Mouse (Mus musculus) intestine, embryonic 15.5 days (tissue): Measurements from ENCODE around the gene Emid1. TPM values are rescaled to one million over a fixed set of nuclear protein-coding genes. Genes with fewer than 3 reads are reported as not detected.
A peak's percentile ranks its signal among the peaks of the same experiment; 100 is the strongest.

ENCODE experiments used
- ATAC-seq: fragments of 200-750 bp; cut with Nextera tagmentation; 2 replicates; pipeline ENCODE4 v1.8.0; 2017; ENCODE audit warnings: moderate TSS enrichment, moderate library complexity
- H3K27ac ChIP-seq: fragments of 300-500 bp; sonication (generic); 2 replicates; pipeline ENCODE4 v1.5.1; 2015; ENCODE audit warnings: mild to moderate bottlenecking, inconsistent platforms
- H3K27me3 ChIP-seq: fragments of 300-500 bp; sonication (generic); replicated peaks from 2 replicates; pipeline ENCODE4 v1.6.1; 2015; ENCODE audit warnings: inconsistent platforms
- H3K36me3 ChIP-seq: fragments of 300-500 bp; sonication (generic); 2 replicates; pipeline ENCODE4 v1.6.1; 2015; ENCODE audit warnings: inconsistent platforms
- H3K4me1 ChIP-seq: fragments of 300-500 bp; sonication (generic); replicated peaks from 2 replicates; pipeline ENCODE4 v1.6.1; 2015; ENCODE audit warnings: inconsistent platforms
- H3K4me2 ChIP-seq: fragments of 300-500 bp; sonication (generic); replicated peaks from 2 replicates; pipeline ENCODE4 v1.6.1; 2015; ENCODE audit warnings: mild to moderate bottlenecking, inconsistent platforms
- H3K4me3 ChIP-seq: fragments of 300-500 bp; sonication (generic); replicated peaks from 2 replicates; pipeline ENCODE4 v1.5.1; 2015; ENCODE audit warnings: inconsistent platforms
- H3K9ac ChIP-seq: fragments of 300-500 bp; sonication (generic); 2 replicates; pipeline ENCODE4 v1.6.1; 2015; ENCODE audit warnings: inconsistent platforms
- H3K9me3 ChIP-seq: fragments of 300-500 bp; sonication (generic); 2 replicates; pipeline ENCODE4 v1.6.1; 2016; ENCODE audit warnings: inconsistent platforms
- WGBS: fragments of 180-500 bp; shearing (Covaris S2); methylation state at CpG from one replicate; pipeline ENCODE4 v1.1.7; 2015; 5-methylcytosine and 5-hydroxymethylcytosine counted together
- polyA plus RNA-seq: library from polyadenylated mRNA; unstranded; fragments of >200 nt; fragmentation: Nextera tagmentation; extraction: Ambion mirVana; gene quantifications from 2 replicates; pipeline ENCODE4 v1.2.1, GENCODE M21; 2015

Emid1 gene
- polyA plus RNA-seq, 1 experiment from 2014 or later: 94.4 TPM

DNA sequence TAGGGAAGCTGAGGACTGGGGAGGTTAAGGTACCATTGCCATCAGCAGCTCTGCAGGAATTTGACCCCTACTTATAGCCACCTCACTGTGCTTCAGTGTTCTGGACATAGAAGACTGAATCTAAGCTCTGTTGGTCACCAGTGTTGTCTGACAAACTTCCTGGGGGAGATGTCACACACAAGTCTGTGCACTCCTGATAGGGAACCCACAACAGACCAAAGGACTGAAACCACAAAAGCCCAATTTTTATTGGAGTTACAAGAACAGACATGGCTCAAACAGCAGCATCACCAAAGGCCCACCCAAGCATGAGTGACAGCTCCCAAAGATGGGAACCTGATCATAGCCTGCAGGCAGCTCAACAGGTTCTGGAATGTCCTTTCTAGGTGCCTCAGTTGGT is 85.0 kb downstream of the Emid1 start:
- no peaks in the 10 kb centered on the region for H3K9me3 ChIP-seq
- H3K4me1 ChIP-seq: peaks cover 23% of the 10 kb centered on the region
- no peak overlapping the region for H3K27ac ChIP-seq
- ATAC-seq: no peak
- H3K36me3 ChIP-seq: peaks cover 28% of the 10 kb centered on the region
- H3K4me2 ChIP-seq: no peak overlapping the region
- H3K9ac ChIP-seq: no peak overlapping the region
- no peak overlapping the region for H3K4me3 ChIP-seq
- H3K27me3 ChIP-seq: peaks cover 5% of the 10 kb centered on the region; the same call in 1 of the 2 replicates

DNA sequence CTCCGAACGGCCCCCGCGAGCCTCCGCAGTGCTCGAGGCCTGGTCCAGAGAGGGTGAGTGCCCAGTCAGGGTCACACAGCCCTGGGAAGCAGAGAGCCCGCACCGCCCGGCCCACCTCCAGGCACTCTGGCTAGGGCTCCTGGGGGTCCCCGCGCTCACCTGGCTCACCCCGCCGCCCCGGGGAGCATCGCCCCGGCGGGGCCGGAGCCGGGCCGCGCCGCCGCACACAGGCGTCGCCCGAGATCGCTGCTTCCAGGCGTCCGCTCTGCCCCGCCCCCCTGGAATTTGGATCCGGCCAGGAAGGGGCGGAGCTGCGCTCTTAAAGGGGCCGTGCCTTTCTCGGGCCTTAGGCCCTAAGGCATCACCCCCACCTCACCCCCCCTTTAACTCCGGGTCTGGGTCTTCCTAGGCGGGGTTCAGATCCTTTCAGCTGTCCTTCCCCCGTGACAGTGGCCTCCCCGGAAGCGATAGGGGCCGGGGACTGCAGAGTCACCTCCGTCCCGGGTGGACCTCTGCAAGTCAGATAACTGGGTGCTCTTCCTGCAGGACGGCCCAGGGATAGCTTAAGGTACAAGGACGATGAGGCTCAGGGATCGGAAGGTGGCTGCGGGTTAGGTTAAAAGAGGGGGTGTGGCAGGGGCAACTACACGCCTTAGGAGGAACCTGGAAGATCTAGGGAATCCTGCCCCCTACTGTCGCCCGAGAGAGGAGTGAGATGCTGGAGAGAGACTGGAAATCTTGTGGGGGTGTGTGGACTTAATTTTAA is 86.8 kb downstream of the Emid1 start, which contains the start of gene Gas2l1:
TSS of gene Gas2l1 (minus strand) at position 272 of the 766 bp plus-strand sequence.
- ATAC-seq: peak; percentile 86
- H3K9ac ChIP-seq: peak within 1 kb of the TSS; percentile 82
- under 1% methylated on average over 50 of the region's 50 CpGs for WGBS
- H3K4me2 ChIP-seq: peak within 1 kb of the TSS; percentile 95
- H3K27me3 ChIP-seq: peaks cover 21% of the 10 kb centered on the region
- H3K4me1 ChIP-seq: peaks cover 36% of the 10 kb centered on the region
- peak within 1 kb of the TSS; percentile 76 for H3K4me3 ChIP-seq
- no peaks in the 10 kb centered on the region for H3K9me3 ChIP-seq
- peaks cover 18% of the 10 kb centered on the region for H3K36me3 ChIP-seq
- H3K27ac ChIP-seq: peak within 1 kb of the TSS; percentile 74

DNA sequence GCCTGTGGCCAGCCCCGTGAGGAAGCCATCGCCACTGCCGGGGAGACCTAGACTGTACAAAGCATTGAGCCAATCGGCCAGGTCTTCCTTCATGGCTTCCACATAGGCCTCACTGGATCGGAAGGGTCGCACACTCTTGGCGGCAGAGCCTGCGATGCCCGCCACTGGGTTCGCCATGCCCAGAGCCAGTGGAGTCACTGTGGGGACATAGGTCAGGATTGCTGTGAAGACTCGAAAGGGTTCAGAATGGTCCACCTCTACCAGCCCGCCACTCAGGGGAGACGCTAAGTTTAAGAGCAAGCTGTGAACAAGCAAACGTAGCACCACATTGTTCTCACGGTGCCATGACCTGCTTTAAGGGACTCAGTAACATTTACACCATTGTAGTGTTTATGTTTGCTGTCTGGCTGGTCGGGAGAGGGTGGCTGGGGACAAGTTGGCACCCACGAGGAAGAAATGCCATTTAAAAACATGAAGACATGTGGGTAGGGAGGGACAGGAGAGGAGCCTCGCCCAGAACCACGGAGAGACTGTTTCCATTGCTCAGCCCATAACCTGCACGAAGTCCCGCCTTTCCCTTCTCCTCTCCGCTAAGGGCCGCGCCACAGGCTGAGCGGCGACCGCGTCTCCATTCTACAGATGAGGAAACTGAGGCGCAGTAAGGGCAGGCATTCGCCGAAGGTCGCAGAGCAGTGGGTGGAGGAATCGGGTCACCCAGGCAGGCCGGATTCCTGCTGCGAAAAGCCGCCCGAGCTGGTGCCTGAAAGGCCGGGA is 87.6 kb downstream of the Emid1 start:
- Histone ChIP-seq H3K9ac (peak overlapping the region; percentile 82), H3K4me3 (peak overlapping the region; percentile 76), H3K4me1 (peaks cover 36% of the 10 kb centered on the region), H3K4me2 (peak overlapping the region; percentile 95), H3K9me3 (no peaks in the 10 kb centered on the region), H3K27ac (0 out of 2 replicates have a peak overlapping the region, but pooled peaks have one; percentile 14), H3K27me3 (peaks cover 28% of the 10 kb centered on the region), H3K36me3 (peaks cover 17% of the 10 kb centered on the region)
- 19% methylated on average over 38 of the region's 38 CpGs for WGBS
- ATAC-seq: no peak

DNA sequence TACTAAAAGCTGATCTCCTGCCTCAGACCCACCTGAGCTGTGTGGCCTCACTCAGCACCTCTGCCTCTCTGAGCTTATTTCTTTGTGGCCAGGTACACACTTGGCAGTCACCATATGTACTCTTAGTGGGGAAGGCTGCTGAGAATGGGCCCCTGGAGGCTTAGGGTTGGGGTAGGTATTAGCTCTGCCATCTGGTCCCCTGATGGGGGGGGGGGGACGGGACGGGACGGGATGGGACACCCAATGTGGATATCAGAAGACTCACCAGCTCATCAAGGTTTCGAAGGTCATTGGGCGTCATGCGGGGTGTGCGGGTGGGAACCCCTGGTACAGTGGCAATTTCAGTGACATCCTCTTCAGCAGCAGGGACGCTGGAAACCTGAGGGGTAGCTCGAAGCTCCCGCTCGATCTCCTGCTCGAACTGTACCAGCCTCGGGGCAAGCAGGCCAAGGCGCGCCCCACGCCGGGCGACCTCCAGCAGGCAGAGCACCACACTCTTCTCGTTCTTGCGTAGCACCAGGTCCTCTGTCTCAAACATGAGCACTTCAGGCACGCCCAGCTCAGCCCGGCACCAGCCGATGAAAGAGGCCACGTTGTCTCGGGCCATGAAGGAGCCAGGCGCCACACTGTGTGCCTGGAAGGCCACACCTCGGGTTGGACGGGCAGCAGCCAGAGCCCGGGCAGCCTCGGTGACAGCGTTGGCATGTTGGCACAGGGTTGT is 88.3 kb downstream of the Emid1 start:
- peaks cover 9% of the 10 kb centered on the region for H3K36me3 ChIP-seq
- H3K9ac ChIP-seq: peak overlapping the region; percentile 82; the same call in 1 of the 2 replicates
- peak overlapping the region; percentile 76 for H3K4me3 ChIP-seq
- 62% methylated on average over 31 of the region's 31 CpGs for WGBS
- H3K27ac ChIP-seq: no peak overlapping the region
- peaks cover 41% of the 10 kb centered on the region for H3K4me1 ChIP-seq
- no peaks in the 10 kb centered on the region for H3K9me3 ChIP-seq
- peak overlapping the region; percentile 95 for H3K4me2 ChIP-seq
- H3K27me3 ChIP-seq: peaks cover 36% of the 10 kb centered on the region
- ATAC-seq: no peak

DNA sequence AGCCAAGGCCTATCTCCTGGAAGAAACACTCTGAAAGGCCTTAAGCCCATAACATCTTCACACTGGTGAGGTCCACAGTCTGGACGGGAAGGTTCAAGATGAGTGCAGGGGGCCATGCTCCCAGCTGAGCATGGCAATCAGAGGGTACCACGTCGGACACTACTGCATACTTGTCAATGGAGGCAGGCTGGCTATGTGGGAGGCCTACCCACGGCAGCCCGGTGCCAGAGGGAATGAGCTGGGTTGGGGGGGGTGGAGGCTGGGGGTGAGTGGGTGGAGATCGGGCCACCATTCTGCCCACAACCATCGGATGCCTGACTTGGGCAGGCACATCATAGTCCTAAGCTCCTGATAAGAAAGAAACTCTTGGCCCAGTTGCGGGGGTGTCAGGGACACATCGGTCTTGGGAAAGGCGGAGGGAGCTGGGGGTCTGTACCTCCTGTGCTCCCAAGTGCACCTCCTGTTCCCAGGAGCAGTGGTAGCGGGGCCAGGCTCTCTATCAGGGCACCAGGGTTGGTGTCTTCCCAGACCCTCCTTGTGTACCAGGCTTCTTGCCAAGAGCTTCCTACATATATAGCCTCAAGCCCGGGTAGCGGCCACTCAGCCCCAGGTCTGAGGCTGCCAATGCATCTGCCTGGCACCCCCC is 89.1 kb downstream of the Emid1 start:
- Histone ChIP-seq H3K9ac (no peak overlapping the region), H3K36me3 (peaks cover 2% of the 10 kb centered on the region; the same call in 1 of the 2 replicates), H3K4me2 (peak overlapping the region; percentile 95; the same call in 1 of the 2 replicates), H3K27ac (no peak overlapping the region), H3K27me3 (peaks cover 41% of the 10 kb centered on the region), H3K4me3 (no peak overlapping the region), H3K9me3 (no peaks in the 10 kb centered on the region), H3K4me1 (peaks cover 46% of the 10 kb centered on the region)
- whole genome bisulfite sequencing: 74% methylated on average over 13 of the region's 13 CpGs
- ATAC-seq: no peak

DNA sequence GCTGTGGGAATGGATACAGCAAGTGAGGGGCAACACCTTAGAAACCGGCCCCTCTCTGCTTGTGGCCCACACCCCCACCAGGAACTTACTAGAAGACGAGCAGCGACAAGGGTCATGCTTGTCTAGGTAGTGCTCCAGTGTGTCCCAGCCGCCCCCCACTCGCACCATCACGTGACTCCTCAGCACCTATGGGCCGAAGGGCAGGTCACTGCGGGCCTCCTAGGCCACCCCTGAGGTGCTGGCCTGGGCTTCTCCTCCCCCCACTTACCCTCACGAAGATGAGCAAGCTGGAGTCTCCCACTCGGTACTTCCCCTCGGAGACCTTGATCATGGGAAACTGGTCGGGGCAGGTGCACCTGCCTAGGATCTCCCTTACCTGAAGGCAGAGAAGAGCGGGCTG is 89.7 kb downstream of the Emid1 start:
- Histone ChIP-seq H3K4me3 (peak overlapping the region; percentile 38), H3K27ac (0 out of 2 replicates have a peak overlapping the region, but pooled peaks have one; percentile 22), H3K4me2 (peak overlapping the region; percentile 88), H3K4me1 (peaks cover 51% of the 10 kb centered on the region), H3K9ac (peak overlapping the region; percentile 24; the same call in 1 of the 2 replicates), H3K36me3 (no peaks in the 10 kb centered on the region), H3K9me3 (no peaks in the 10 kb centered on the region), H3K27me3 (peaks cover 48% of the 10 kb centered on the region)
- no peak; the same call in 1 of the 2 replicates for ATAC-seq
- WGBS: 30% methylated on average over 13 of the region's 13 CpGs

DNA sequence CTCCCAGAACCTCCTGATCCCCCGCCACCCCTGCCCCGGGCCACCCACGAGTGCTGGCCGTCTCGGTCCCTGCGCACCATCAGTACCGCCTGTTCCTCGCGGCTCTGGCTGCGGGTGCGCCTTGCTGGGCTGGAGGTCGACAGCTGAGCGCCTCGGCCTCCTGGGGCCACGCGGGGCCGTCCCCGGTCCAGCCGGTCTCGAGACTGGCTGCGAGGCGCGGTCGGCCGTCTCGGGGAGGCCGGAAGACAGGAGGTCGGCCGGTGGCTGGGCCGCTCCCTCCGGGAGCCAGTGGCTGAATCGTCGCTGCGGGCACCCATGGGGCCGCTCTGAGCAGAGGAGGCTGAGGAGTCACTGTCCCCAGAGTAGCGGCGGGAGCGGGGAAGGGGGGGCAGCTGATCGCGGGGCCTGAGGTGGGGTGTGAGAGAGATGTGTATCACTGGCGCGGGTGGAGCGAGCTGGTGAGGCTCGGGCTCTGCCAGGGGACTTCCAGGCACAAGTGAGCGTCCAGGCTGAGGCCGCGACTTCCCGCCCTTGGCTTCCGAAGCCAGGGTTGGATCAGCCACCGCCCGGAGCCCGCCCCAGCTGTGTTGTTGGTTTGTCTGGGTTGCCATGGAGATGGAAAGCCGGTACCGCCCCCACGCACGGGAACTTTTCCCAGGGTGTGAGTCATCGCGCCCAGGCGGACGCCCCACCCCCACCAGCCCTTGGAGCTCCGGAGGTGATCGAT is 90.5 kb downstream of the Emid1 start:
- H3K4me1 ChIP-seq: peaks cover 51% of the 10 kb centered on the region
- peaks cover 55% of the 10 kb centered on the region for H3K27me3 ChIP-seq
- no peaks in the 10 kb centered on the region for H3K9me3 ChIP-seq
- H3K36me3 ChIP-seq: no peaks in the 10 kb centered on the region
- H3K4me2 ChIP-seq: peak overlapping the region; percentile 88
- 0 out of 2 replicates have a peak overlapping the region, but pooled peaks have one; percentile 14 for H3K27ac ChIP-seq
- peak; percentile 75 for ATAC-seq
- peak overlapping the region; percentile 38 for H3K4me3 ChIP-seq
- H3K9ac ChIP-seq: peak overlapping the region; percentile 42
- WGBS: 5% methylated on average over 62 of the region's 62 CpGs

DNA sequence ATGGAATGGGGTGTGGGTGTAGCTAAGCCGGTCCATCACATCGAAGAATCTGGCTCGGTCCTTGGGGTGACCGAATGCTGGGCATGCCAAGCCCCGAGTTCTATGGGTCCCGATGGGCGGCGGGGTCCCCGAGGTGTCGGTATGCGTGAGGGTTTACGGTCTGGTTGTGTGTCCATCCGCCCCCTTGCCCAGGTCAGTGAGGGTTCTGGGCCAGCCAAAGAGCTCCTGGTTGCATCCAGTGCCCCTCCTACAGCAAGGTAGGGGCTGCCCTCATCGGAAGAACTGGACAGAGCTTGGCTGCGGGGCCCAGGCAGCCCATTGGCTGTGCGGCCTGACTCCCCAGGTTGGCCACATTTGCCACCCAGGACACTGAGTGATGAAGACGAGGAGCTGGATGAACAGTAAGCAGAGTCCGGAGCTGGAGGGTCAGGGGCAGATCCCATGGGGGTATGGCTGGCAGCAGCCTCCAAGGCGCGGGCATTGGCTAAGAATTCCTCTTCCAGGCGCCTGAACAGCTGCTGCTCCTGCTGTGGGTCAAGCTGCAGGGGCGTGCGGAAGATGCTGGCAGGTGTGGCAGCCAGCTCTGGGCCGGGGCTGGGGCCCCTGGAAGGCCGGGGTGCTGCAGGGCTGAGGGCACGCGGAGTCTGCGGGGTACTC is 91.2 kb downstream of the Emid1 start:
- 69% methylated on average over 28 of the region's 28 CpGs for WGBS
- ATAC-seq: no peak
- H3K9me3 ChIP-seq: no peaks in the 10 kb centered on the region
- peak overlapping the region; percentile 88 for H3K4me2 ChIP-seq
- no peaks in the 10 kb centered on the region for H3K36me3 ChIP-seq
- peak overlapping the region; percentile 38 for H3K4me3 ChIP-seq
- H3K27ac ChIP-seq: no peak overlapping the region
- peaks cover 57% of the 10 kb centered on the region for H3K4me1 ChIP-seq
- peaks cover 62% of the 10 kb centered on the region for H3K27me3 ChIP-seq
- H3K9ac ChIP-seq: no peak overlapping the region; the same call in 1 of the 2 replicates

DNA sequence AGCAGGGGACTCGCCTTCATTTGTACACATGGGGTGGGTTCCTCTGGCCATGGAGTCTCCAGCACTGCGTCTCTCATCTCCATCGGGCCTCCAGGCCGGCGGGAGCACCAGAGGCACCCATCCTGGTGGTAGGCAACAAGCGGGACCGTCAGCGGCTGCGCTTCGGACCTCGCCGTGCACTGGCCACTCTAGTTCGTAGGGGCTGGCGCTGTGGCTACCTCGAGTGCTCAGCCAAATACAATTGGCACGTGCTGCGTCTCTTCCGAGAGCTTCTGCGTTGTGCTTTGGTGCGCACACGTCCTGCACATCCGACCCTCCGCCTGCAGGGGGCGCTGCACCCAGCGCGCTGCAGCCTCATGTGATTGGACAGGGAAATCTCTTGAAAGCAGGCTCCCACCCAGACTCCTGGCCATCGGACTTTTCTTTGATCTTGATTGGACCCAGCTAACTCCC is 92.3 kb downstream of the Emid1 start:
- Histone ChIP-seq H3K27ac (no peak overlapping the region), H3K4me2 (no peak overlapping the region), H3K9ac (no peak overlapping the region), H3K9me3 (no peaks in the 10 kb centered on the region), H3K4me1 (peaks cover 57% of the 10 kb centered on the region), H3K4me3 (no peak overlapping the region), H3K27me3 (peaks cover 66% of the 10 kb centered on the region), H3K36me3 (no peaks in the 10 kb centered on the region)
- WGBS: 22% methylated on average over 27 of the region's 27 CpGs
- no peak for ATAC-seq

DNA sequence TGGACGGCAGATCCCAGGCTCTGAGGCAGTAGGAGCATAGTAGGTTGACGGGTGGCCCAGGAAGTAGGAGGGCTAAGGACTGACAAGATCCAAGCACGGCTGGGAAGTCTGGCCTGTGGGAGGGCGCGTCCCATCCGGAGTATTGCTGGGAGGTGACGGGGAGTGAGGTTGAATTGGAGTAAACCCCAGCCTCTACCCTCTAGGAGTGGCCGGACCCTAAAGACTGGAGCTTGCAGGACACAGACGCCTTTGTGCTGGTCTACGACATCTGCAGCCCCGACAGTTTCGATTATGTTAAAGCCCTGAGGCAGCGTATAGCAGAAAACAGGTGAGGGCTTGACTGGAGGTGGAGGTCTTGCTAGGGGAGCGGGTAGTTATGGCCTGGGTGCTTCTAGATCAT is 92.8 kb downstream of the Emid1 start:
- Histone ChIP-seq H3K4me3 (no peak overlapping the region), H3K9me3 (no peaks in the 10 kb centered on the region), H3K36me3 (no peaks in the 10 kb centered on the region), H3K27me3 (peaks cover 66% of the 10 kb centered on the region), H3K27ac (no peak overlapping the region), H3K4me2 (no peak overlapping the region), H3K4me1 (peaks cover 52% of the 10 kb centered on the region), H3K9ac (no peak overlapping the region)
- no peak for ATAC-seq
- WGBS: 30% methylated on average over 14 of the region's 14 CpGs
